Mouse (Mus musculus) ES-CJ7 (cell line): ENCODE data around the gene Psmd13.

Experiments
- DNase-seq: peaks from one replicate; pipeline ENCODE4 v3.0.0; 2011; ENCODE audit warnings: low read depth, low spot score

The Psmd13 gene

GRCm38 (mm10) chr7:140881696-140882468 lies at the start of gene Psmd13, which contains the start of gene Sirt3:
Gene Psmd13, plus strand, starts transcription at chr7:140881968.
Gene Sirt3, minus strand, starts transcription at chr7:140882309.
- DNase-seq, result peak; percentile 96

GRCm38 (mm10) chr7:140833341-140833740 lies 48.4 kb upstream of the Psmd13 start:
- no peak for DNase-seq

- DNase-seq, result peak; percentile 65
Measured at GRCm38 (mm10) chr7:140834968-140835757, 46.6 kb upstream of the Psmd13 start, which contains the start of gene Urah. Gene Urah, plus strand, starts transcription at chr7:140835018.

- no peak for DNase-seq
Measured at GRCm38 (mm10) chr7:140835758-140836087, 46.0 kb upstream of the Psmd13 start.

- no peak for DNase-seq
Measured at GRCm38 (mm10) chr7:140836243-140837115, 45.3 kb upstream of the Psmd13 start.

- DNase-seq, result no peak
Measured at GRCm38 (mm10) chr7:140839556-140839955, 42.2 kb upstream of the Psmd13 start.

- peak; percentile 90 for DNase-seq
Measured at GRCm38 (mm10) chr7:140840750-140841735, 40.7 kb upstream of the Psmd13 start.

- DNase-seq, result no peak
Measured at GRCm38 (mm10) chr7:140843806-140844205, 38.0 kb upstream of the Psmd13 start.

GRCm38 (mm10) chr7:140844905-140845665 lies 36.7 kb upstream of the Psmd13 start, which contains the start of gene Scgb1c1:
Gene Scgb1c1, plus strand, starts transcription at chr7:140845547.
- DNase-seq, result peak; percentile 90

- peak; percentile 79 for DNase-seq
Measured at GRCm38 (mm10) chr7:140845683-140846082, 36.1 kb upstream of the Psmd13 start.

GRCm38 (mm10) chr7:140846676-140847075 lies 35.1 kb upstream of the Psmd13 start:
- DNase-seq, result no peak

GRCm38 (mm10) chr7:140847755-140848580 lies 33.8 kb upstream of the Psmd13 start, which contains the start of gene Odf3:
Gene Odf3, plus strand, starts transcription at chr7:140847805.
- DNase-seq, result no peak

- no peak for DNase-seq
Measured at GRCm38 (mm10) chr7:140848591-140848990, 33.2 kb upstream of the Psmd13 start.

- no peak for DNase-seq
Measured at GRCm38 (mm10) chr7:140851916-140852315, 29.9 kb upstream of the Psmd13 start.

- DNase-seq, result no peak
Measured at GRCm38 (mm10) chr7:140853386-140853785, 28.4 kb upstream of the Psmd13 start.

GRCm38 (mm10) chr7:140854483-140854882 lies 27.3 kb upstream of the Psmd13 start:
- no peak for DNase-seq

- no peak for DNase-seq
Measured at GRCm38 (mm10) chr7:140855181-140855580, 26.6 kb upstream of the Psmd13 start.
